Mouse (Mus musculus): Measurements from ENCODE around the gene Ppp1r35. TPM values are rescaled to one million over a fixed set of nuclear protein-coding genes. Genes with fewer than 3 reads are reported as not detected.
"Not testable (repeated sequence)": the region's sequence is repeated elsewhere in the genome, so short reads cannot be mapped to it uniquely, and the experiment has no call there.

The Ppp1r35 gene
- polyA plus RNA-seq, 1 experiment from 2014 or later: 21.3 TPM

GRCm38 (mm10) chr5:137744197-137744596 lies 34.5 kb upstream of the Ppp1r35 start:
- no peaks in the 10 kb centered on the region for H3K9me3 ChIP-seq (replicated peaks)
- no peak overlapping the region for H3K9ac ChIP-seq
- H3K4me3 ChIP-seq (replicated peaks): no peak overlapping the region
- H3K27me3 ChIP-seq: 0 out of 2 replicates have a peak, but pooled peaks cover 9% of the 10 kb centered on the region
- H3K36me3 ChIP-seq (replicated peaks): peaks cover under 1% of the 10 kb centered on the region; the same call in 1 of the 2 replicates
- WGBS (ENCODE audit: insufficient replicate concordance): 87% methylated on average over 7 of the region's 7 CpGs
- no peak overlapping the region for H3K4me2 ChIP-seq
- peaks cover 75% of the 10 kb centered on the region for H3K4me1 ChIP-seq (replicated peaks)
- H3K27ac ChIP-seq (replicated peaks): 0 out of 2 replicates have a peak overlapping the region, but pooled peaks have one; percentile 9
- no peak for ATAC-seq (ENCODE audit: insufficient read depth)

GRCm38 (mm10) chr5:137745214-137746171 lies 33.2 kb upstream of the Ppp1r35 start, which contains the start of gene Tsc22d4:
Gene Tsc22d4, plus strand, starts transcription at chr5:137745730.
- Histone ChIP-seq H3K27ac (replicated peaks) (peak within 1 kb of the TSS; percentile 97), H3K4me3 (replicated peaks) (peak within 1 kb of the TSS; percentile 75), H3K27me3 (0 out of 2 replicates have a peak, but pooled peaks cover 3% of the 10 kb centered on the region), H3K36me3 (replicated peaks) (peaks cover 7% of the 10 kb centered on the region), H3K4me1 (replicated peaks) (peaks cover 68% of the 10 kb centered on the region), H3K9me3 (replicated peaks) (no peaks in the 10 kb centered on the region), H3K4me2 (peak within 1 kb of the TSS; percentile 93), H3K9ac (peak within 1 kb of the TSS; percentile 88)
- 2% methylated on average over 28 of the region's 28 CpGs for WGBS (ENCODE audit: insufficient replicate concordance)
- ATAC-seq (ENCODE audit: insufficient read depth): peak; percentile 78

GRCm38 (mm10) chr5:137746282-137746850 lies 32.3 kb upstream of the Ppp1r35 start:
- Histone ChIP-seq H3K9me3 (replicated peaks) (no peaks in the 10 kb centered on the region), H3K27ac (replicated peaks) (peak overlapping the region; percentile 97), H3K4me2 (peak overlapping the region; percentile 93), H3K27me3 (0 out of 2 replicates have a peak, but pooled peaks cover 3% of the 10 kb centered on the region), H3K36me3 (replicated peaks) (peaks cover 15% of the 10 kb centered on the region), H3K4me3 (replicated peaks) (peak overlapping the region; percentile 75), H3K4me1 (replicated peaks) (peaks cover 59% of the 10 kb centered on the region), H3K9ac (peak overlapping the region; percentile 88)
- peak; percentile 70 for ATAC-seq (ENCODE audit: insufficient read depth)
- WGBS (ENCODE audit: insufficient replicate concordance): under 1% methylated on average over 20 of the region's 20 CpGs

- peaks cover 21% of the 10 kb centered on the region for H3K36me3 ChIP-seq (replicated peaks)
- peak overlapping the region; percentile 75 for H3K4me3 ChIP-seq (replicated peaks)
- 0 out of 2 replicates have a peak, but pooled peaks cover 3% of the 10 kb centered on the region for H3K27me3 ChIP-seq
- under 1% methylated on average over 16 of the region's 16 CpGs for WGBS (ENCODE audit: insufficient replicate concordance)
- H3K4me2 ChIP-seq: peak overlapping the region; percentile 93
- H3K9me3 ChIP-seq (replicated peaks): no peaks in the 10 kb centered on the region
- H3K4me1 ChIP-seq (replicated peaks): peaks cover 56% of the 10 kb centered on the region
- 0 out of 2 replicates have a peak, but pooled peaks have one; percentile 2 for ATAC-seq (ENCODE audit: insufficient read depth)
- H3K9ac ChIP-seq: peak overlapping the region; percentile 88
- H3K27ac ChIP-seq (replicated peaks): peak overlapping the region; percentile 97
These were observed 31.8 kb upstream of the Ppp1r35 start for GRCm38 (mm10) chr5:137746851-137747325.

- H3K27me3 ChIP-seq: no peaks in the 10 kb centered on the region
- no peaks in the 10 kb centered on the region for H3K9me3 ChIP-seq (replicated peaks)
- peaks cover 56% of the 10 kb centered on the region for H3K4me1 ChIP-seq (replicated peaks)
- H3K9ac ChIP-seq: peak overlapping the region; percentile 88
- WGBS (ENCODE audit: insufficient replicate concordance): 1% methylated on average over 26 of the region's 26 CpGs
- peak overlapping the region; percentile 97 for H3K27ac ChIP-seq (replicated peaks)
- peak; percentile 30 for ATAC-seq (ENCODE audit: insufficient read depth)
- H3K4me3 ChIP-seq (replicated peaks): peak overlapping the region; percentile 75
- H3K4me2 ChIP-seq: peak overlapping the region; percentile 93
- peaks cover 26% of the 10 kb centered on the region for H3K36me3 ChIP-seq (replicated peaks)
These were observed 31.2 kb upstream of the Ppp1r35 start for GRCm38 (mm10) chr5:137747326-137747961.

GRCm38 (mm10) chr5:137748130-137748770 lies 30.4 kb upstream of the Ppp1r35 start:
- ATAC-seq (ENCODE audit: insufficient read depth): no peak
- WGBS (ENCODE audit: insufficient replicate concordance): 18% methylated on average over 5 of the region's 5 CpGs
- peak overlapping the region; percentile 75 for H3K4me3 ChIP-seq (replicated peaks)
- peak overlapping the region; percentile 97 for H3K27ac ChIP-seq (replicated peaks)
- peaks cover 34% of the 10 kb centered on the region for H3K36me3 ChIP-seq (replicated peaks)
- H3K4me1 ChIP-seq (replicated peaks): peaks cover 50% of the 10 kb centered on the region
- peak overlapping the region; percentile 39; the same call in 1 of the 2 replicates for H3K9ac ChIP-seq
- H3K27me3 ChIP-seq: no peaks in the 10 kb centered on the region
- H3K4me2 ChIP-seq: peak overlapping the region; percentile 93
- no peaks in the 10 kb centered on the region for H3K9me3 ChIP-seq (replicated peaks)

- no peaks in the 10 kb centered on the region for H3K27me3 ChIP-seq
- ATAC-seq (ENCODE audit: insufficient read depth): no peak
- peak overlapping the region; percentile 93 for H3K4me2 ChIP-seq
- WGBS (ENCODE audit: insufficient replicate concordance): 22% methylated on average over 6 of the region's 6 CpGs
- H3K27ac ChIP-seq (replicated peaks): peak overlapping the region; percentile 97
- H3K4me3 ChIP-seq (replicated peaks): peak overlapping the region; percentile 75
- H3K9me3 ChIP-seq (replicated peaks): no peaks in the 10 kb centered on the region
- H3K4me1 ChIP-seq (replicated peaks): peaks cover 57% of the 10 kb centered on the region
- peak overlapping the region; percentile 39 for H3K9ac ChIP-seq
- H3K36me3 ChIP-seq (replicated peaks): peaks cover 45% of the 10 kb centered on the region
These were observed 29.3 kb upstream of the Ppp1r35 start for GRCm38 (mm10) chr5:137749196-137749836.

GRCm38 (mm10) chr5:137750212-137750611 lies 28.4 kb upstream of the Ppp1r35 start:
- H3K4me3 ChIP-seq (replicated peaks); H3K27ac ChIP-seq (replicated peaks); H3K27me3 ChIP-seq; H3K9me3 ChIP-seq (replicated peaks); ATAC-seq (ENCODE audit: insufficient read depth); H3K4me2 ChIP-seq; H3K9ac ChIP-seq: not testable (repeated sequence)
- H3K4me1 ChIP-seq (replicated peaks): peaks cover 52% of the 10 kb centered on the region
- WGBS (ENCODE audit: insufficient replicate concordance): 85% methylated on average over 6 of the region's 8 CpGs
- peaks cover 52% of the 10 kb centered on the region for H3K36me3 ChIP-seq (replicated peaks)

GRCm38 (mm10) chr5:137751221-137751887 lies 27.3 kb upstream of the Ppp1r35 start:
- peaks cover 50% of the 10 kb centered on the region for H3K4me1 ChIP-seq (replicated peaks)
- H3K27me3 ChIP-seq: no peaks in the 10 kb centered on the region
- no peak overlapping the region for H3K4me2 ChIP-seq
- WGBS (ENCODE audit: insufficient replicate concordance): 88% methylated on average over 13 of the region's 13 CpGs
- no peak overlapping the region for H3K9ac ChIP-seq
- peaks cover 63% of the 10 kb centered on the region for H3K36me3 ChIP-seq (replicated peaks)
- H3K27ac ChIP-seq (replicated peaks): no peak overlapping the region
- ATAC-seq (ENCODE audit: insufficient read depth): no peak
- H3K9me3 ChIP-seq (replicated peaks): no peaks in the 10 kb centered on the region
- no peak overlapping the region for H3K4me3 ChIP-seq (replicated peaks)
